Mouse (Mus musculus): ENCODE data around the gene Rnase1.

GRCm38 (mm10) chr14:51095736-51096524 lies 50.7 kb downstream of the Rnase1 start:
- TF ChIP-seq CTCF (IDR thresholded peaks at IDR 0.05; ENCODE audit: extremely low read depth, insufficient read depth, insufficient read length, insufficient replicate concordance) (no peak), POLR2A (IDR thresholded peaks at IDR 0.05; ENCODE audit: low read depth, low read length) (no peak)
